Mouse (Mus musculus): Measurements from ENCODE around the gene St3gal3. TPM values are rescaled to one million over a fixed set of nuclear protein-coding genes. Genes with fewer than 3 reads are reported as not detected.
A peak's percentile ranks its signal among the peaks of the same experiment; 100 is the strongest.

The St3gal3 gene
- total and polyA plus RNA-seq, 2 experiments: 27.9 to 44.9 TPM

DNA sequence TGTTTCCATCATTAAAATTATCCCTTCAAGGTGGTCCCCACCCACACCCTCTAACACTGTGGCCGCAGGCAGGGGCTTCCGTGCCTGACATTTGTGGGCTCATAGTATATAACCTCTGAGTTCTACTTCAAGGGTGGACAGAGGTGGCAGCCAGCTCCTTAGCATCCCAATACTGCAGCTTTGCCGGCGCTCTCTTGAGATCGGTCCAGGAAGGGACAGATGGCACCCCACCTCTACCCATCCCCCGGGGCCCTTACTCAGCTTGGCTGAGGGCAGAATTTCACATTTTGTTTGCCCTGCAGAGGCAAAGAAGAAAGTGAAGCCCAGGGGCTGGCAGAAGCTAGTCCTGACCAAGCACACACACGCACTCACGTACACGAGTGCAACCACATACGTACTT lies 2.6 kb upstream of the St3gal3 start:
- whole genome bisulfite sequencing: 70% methylated on average over 10 of the region's 10 CpGs
- H3K27me3 ChIP-seq (ENCODE audit: control insufficient read depth, insufficient read depth, low read length): no peaks in the 10 kb centered on the region
- 0 out of 2 replicates have a peak, but pooled peaks cover 2% of the 10 kb centered on the region for H3K36me3 ChIP-seq (ENCODE audit: control insufficient read depth, insufficient read depth, low read length)
- H3K9ac ChIP-seq (ENCODE audit: low read depth, low read length): peak overlapping the region; percentile 38
- peaks cover 25% of the 10 kb centered on the region for H3K4me1 ChIP-seq (ENCODE audit: control insufficient read depth, insufficient read depth, low read length)
- H3K4me3 ChIP-seq (ENCODE audit: insufficient read depth, low read depth, low read length): no peak overlapping the region; the same call in 1 of the 2 replicates
- H3K79me2 ChIP-seq (ENCODE audit: control insufficient read depth, insufficient read depth, low read length): peaks cover 6% of the 10 kb centered on the region
- DNase-seq (ENCODE audit: extremely low read depth, low read depth, low spot score): no peak
- peak overlapping the region; percentile 60 for H3K27ac ChIP-seq (replicated peaks; ENCODE audit: insufficient read depth, low read depth, low read length)
- TF ChIP-seq POLR2A (IDR thresholded peaks at IDR 0.05; ENCODE audit: extremely low read depth, insufficient read depth, low read length): no peak
- TF ChIP-seq CTCF (IDR thresholded peaks at IDR 0.05; ENCODE audit: low read depth, low read length): no peak

DNA sequence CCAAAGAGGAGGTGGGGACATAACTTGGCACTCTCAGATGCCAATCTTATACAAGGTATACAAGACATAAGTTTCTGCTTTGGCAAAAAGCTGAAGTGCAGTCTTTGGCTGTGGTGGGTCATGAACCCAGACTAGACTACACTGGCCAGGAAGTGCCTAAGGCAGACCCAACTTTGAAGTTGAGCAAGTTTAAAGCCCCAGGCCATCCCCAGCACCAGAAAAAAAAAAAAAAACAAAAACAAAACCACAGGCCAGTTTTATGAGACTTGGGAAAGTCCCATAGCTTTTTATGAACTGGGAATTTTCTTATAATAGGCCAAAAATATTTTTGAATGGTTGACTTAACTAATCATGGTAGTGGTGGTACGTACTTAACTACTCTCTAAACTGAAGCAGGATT lies 700 bp upstream of the St3gal3 start:
- H3K79me2 ChIP-seq (ENCODE audit: control insufficient read depth, insufficient read depth, low read length): peaks cover 14% of the 10 kb centered on the region
- H3K9ac ChIP-seq (ENCODE audit: low read depth, low read length): peak overlapping the region; percentile 68; the same call in 1 of the 2 replicates
- peak overlapping the region; percentile 79 for H3K27ac ChIP-seq (replicated peaks; ENCODE audit: insufficient read depth, low read depth, low read length)
- peaks cover 32% of the 10 kb centered on the region for H3K4me1 ChIP-seq (ENCODE audit: control insufficient read depth, insufficient read depth, low read length)
- no peaks in the 10 kb centered on the region for H3K36me3 ChIP-seq (ENCODE audit: control insufficient read depth, insufficient read depth, low read length)
- 76% methylated on average over 1 of the region's 1 CpGs for WGBS
- TF ChIP-seq CTCF (IDR thresholded peaks at IDR 0.05; ENCODE audit: low read depth, low read length) (no peak), POLR2A (IDR thresholded peaks at IDR 0.05; ENCODE audit: extremely low read depth, insufficient read depth, low read length) (no peak)
- H3K4me3 ChIP-seq (ENCODE audit: insufficient read depth, low read depth, low read length): no peak overlapping the region
- H3K27me3 ChIP-seq (ENCODE audit: control insufficient read depth, insufficient read depth, low read length): no peaks in the 10 kb centered on the region
- DNase-seq (ENCODE audit: extremely low read depth, low read depth, low spot score): no peak

GRCm38 (mm10) chr4:118131329-118131728 lies 3.4 kb downstream of the St3gal3 start:
- 35% methylated on average over 5 of the region's 5 CpGs for WGBS
- H3K36me3 ChIP-seq (ENCODE audit: control insufficient read depth, insufficient read depth, low read length): no peaks in the 10 kb centered on the region
- TF ChIP-seq POLR2A (IDR thresholded peaks at IDR 0.05; ENCODE audit: extremely low read depth, insufficient read depth, low read length) (no peak), CTCF (IDR thresholded peaks at IDR 0.05; ENCODE audit: low read depth, low read length) (no peak)
- peaks cover 28% of the 10 kb centered on the region for H3K79me2 ChIP-seq (ENCODE audit: control insufficient read depth, insufficient read depth, low read length)
- peak overlapping the region; percentile 67 for H3K27ac ChIP-seq (replicated peaks; ENCODE audit: insufficient read depth, low read depth, low read length)
- H3K27me3 ChIP-seq (ENCODE audit: control insufficient read depth, insufficient read depth, low read length): no peaks in the 10 kb centered on the region
- 0 out of 2 replicates have a peak overlapping the region, but pooled peaks have one; percentile 2 for H3K4me3 ChIP-seq (ENCODE audit: insufficient read depth, low read depth, low read length)
- H3K4me1 ChIP-seq (ENCODE audit: control insufficient read depth, insufficient read depth, low read length): peaks cover 23% of the 10 kb centered on the region
- peak; percentile 23 for DNase-seq (ENCODE audit: extremely low read depth, low read depth, low spot score)
- H3K9ac ChIP-seq (ENCODE audit: low read depth, low read length): peak overlapping the region; percentile 12; the same call in 1 of the 2 replicates

DNA sequence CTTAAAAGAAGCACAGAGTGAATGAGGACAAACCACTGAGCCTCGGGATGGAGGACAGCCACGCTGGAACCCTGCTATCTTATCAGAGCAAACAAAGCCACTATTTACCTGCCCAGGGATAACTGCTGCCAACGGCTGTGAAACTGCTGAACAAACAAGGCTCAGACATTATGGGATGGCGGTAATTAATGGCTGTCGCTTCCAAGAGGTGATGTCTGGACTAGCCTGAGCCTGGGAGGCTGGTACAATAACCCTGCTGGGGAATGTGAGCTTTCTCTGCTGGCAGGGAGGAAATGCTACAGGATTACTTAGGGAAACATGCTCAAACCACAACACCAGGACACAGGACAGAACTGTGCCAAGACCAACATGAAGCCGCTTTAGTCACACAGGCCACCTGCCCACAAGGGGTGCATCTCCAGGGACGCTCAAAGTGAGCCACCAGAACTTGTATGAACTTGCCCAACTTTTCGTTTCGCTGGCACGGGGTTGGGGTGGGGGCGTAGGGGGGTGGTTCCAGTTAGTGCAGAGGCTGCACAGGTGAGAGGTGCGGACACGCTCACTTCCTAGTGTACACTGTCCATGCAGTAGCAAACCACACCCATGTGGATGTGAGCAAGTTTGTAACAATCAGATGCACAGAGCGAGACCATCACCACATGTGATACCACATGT lies 11.5 kb downstream of the St3gal3 start:
- Histone ChIP-seq H3K79me2 (ENCODE audit: control insufficient read depth, insufficient read depth, low read length) (peaks cover 35% of the 10 kb centered on the region), H3K9ac (ENCODE audit: low read depth, low read length) (no peak overlapping the region), H3K27me3 (ENCODE audit: control insufficient read depth, insufficient read depth, low read length) (no peaks in the 10 kb centered on the region), H3K4me3 (ENCODE audit: insufficient read depth, low read depth, low read length) (no peak overlapping the region), H3K36me3 (ENCODE audit: control insufficient read depth, insufficient read depth, low read length) (no peaks in the 10 kb centered on the region), H3K27ac (replicated peaks; ENCODE audit: insufficient read depth, low read depth, low read length) (peak overlapping the region; percentile 78), H3K4me1 (ENCODE audit: control insufficient read depth, insufficient read depth, low read length) (peaks cover 12% of the 10 kb centered on the region)
- TF ChIP-seq CTCF (IDR thresholded peaks at IDR 0.05; ENCODE audit: low read depth, low read length) (no peak; the same call in 1 of the 2 replicates), POLR2A (IDR thresholded peaks at IDR 0.05; ENCODE audit: extremely low read depth, insufficient read depth, low read length) (no peak)
- DNase-seq (ENCODE audit: extremely low read depth, low read depth, low spot score): peak; percentile 99
- 31% methylated on average over 14 of the region's 14 CpGs for WGBS

DNA sequence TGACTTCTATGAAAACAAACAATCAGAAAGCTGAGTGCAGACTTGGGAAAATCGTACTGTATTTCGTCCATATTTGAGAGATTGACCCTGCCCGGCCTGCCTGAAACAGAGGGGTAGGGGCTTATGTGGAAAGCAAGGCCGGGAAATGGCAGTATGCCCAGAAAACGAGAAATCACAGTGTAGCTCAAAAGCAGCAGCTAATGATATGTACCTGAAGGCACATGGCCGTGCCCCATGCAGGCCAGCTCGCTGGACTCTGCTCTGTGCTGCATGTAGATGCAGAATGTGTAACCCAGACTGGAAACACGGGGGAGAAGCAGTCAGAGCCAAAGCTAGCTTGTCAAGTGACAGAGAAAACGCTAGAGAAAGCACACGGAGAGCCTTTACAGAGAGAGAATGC lies 12.6 kb downstream of the St3gal3 start:
- Histone ChIP-seq H3K4me3 (ENCODE audit: insufficient read depth, low read depth, low read length) (no peak overlapping the region), H3K27me3 (ENCODE audit: control insufficient read depth, insufficient read depth, low read length) (no peaks in the 10 kb centered on the region), H3K9ac (ENCODE audit: low read depth, low read length) (peak overlapping the region; percentile 3; the same call in 1 of the 2 replicates), H3K4me1 (ENCODE audit: control insufficient read depth, insufficient read depth, low read length) (peaks cover 12% of the 10 kb centered on the region), H3K79me2 (ENCODE audit: control insufficient read depth, insufficient read depth, low read length) (peaks cover 36% of the 10 kb centered on the region; the same call in 1 of the 2 replicates), H3K27ac (replicated peaks; ENCODE audit: insufficient read depth, low read depth, low read length) (peak overlapping the region; percentile 78), H3K36me3 (ENCODE audit: control insufficient read depth, insufficient read depth, low read length) (no peaks in the 10 kb centered on the region)
- TF ChIP-seq CTCF (IDR thresholded peaks at IDR 0.05; ENCODE audit: low read depth, low read length) (no peak), POLR2A (IDR thresholded peaks at IDR 0.05; ENCODE audit: extremely low read depth, insufficient read depth, low read length) (no peak)
- DNase-seq (ENCODE audit: extremely low read depth, low read depth, low spot score): peak; percentile 87
- 17% methylated on average over 10 of the region's 10 CpGs for WGBS

DNA sequence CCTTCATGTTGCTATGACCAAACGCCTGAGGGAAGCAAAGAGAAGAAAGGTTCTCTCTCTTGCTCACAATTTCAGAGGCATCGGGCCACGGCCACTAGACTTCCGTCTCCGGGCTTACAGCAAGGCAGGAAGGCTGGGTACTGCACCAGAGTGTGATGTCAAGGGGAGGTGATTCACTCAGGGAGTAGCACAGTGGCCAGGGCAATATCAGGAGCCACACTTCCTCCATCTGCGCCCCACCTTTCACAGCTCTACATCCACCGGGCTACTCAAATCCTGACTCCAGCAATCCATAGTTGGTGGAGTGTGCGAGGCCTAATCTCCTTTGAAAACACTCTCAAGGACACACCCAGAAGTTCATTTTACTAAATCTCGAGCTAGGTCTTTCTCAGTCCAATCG lies 17.1 kb downstream of the St3gal3 start:
- Histone ChIP-seq H3K4me1 (ENCODE audit: control insufficient read depth, insufficient read depth, low read length) (peaks cover 6% of the 10 kb centered on the region), H3K4me3 (ENCODE audit: insufficient read depth, low read depth, low read length) (no peak overlapping the region), H3K9ac (ENCODE audit: low read depth, low read length) (no peak overlapping the region), H3K27ac (replicated peaks; ENCODE audit: insufficient read depth, low read depth, low read length) (no peak overlapping the region), H3K79me2 (ENCODE audit: control insufficient read depth, insufficient read depth, low read length) (peaks cover 60% of the 10 kb centered on the region), H3K36me3 (ENCODE audit: control insufficient read depth, insufficient read depth, low read length) (no peaks in the 10 kb centered on the region), H3K27me3 (ENCODE audit: control insufficient read depth, insufficient read depth, low read length) (no peaks in the 10 kb centered on the region)
- no peak for TF ChIP-seq CTCF (IDR thresholded peaks at IDR 0.05; ENCODE audit: low read depth, low read length)
- no peak for TF ChIP-seq POLR2A (IDR thresholded peaks at IDR 0.05; ENCODE audit: extremely low read depth, insufficient read depth, low read length)
- 92% methylated on average over 10 of the region's 10 CpGs for WGBS
- no peak for DNase-seq (ENCODE audit: extremely low read depth, low read depth, low spot score)

Data from liver, adult 2 months (tissue).